Mouse (Mus musculus): ENCODE measurements around the gene Slc2a13. TPM values are rescaled to one million over a fixed set of nuclear protein-coding genes. Genes with fewer than 3 reads are reported as not detected.
A peak's percentile ranks its signal among the peaks of the same experiment; 100 is the strongest.

Slc2a13 gene
- polyA plus RNA-seq, 1 experiment, result 0.32 TPM

DNA sequence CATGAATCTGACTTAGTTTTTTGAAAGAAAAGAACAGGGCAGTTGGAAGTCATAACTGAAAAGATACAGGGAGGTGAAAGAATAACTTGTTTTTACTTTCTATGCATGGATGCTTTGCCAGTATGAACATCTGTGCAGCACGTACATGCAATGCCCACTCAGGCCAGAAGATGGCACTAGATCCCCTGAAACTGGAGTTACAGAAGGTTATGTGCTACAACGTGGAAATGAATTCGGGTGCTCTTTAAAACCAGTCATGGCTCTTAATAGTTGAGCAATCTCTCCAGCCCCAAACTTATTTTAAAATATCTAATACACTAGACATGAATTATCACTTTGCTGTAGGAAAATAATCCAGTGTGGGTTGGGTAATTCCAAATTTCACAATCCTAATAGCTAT is 271.7 kb downstream of the Slc2a13 start:
- Histone ChIP-seq H3K27ac (replicated peaks; ENCODE audit: low read depth, low read length) (no peak overlapping the region), H3K4me3 (ENCODE audit: insufficient read depth, low read depth, low read length) (no peak overlapping the region), H3K4me1 (ENCODE audit: control insufficient read depth, insufficient read depth, insufficient read length, low read length) (no peaks in the 10 kb centered on the region)

DNA sequence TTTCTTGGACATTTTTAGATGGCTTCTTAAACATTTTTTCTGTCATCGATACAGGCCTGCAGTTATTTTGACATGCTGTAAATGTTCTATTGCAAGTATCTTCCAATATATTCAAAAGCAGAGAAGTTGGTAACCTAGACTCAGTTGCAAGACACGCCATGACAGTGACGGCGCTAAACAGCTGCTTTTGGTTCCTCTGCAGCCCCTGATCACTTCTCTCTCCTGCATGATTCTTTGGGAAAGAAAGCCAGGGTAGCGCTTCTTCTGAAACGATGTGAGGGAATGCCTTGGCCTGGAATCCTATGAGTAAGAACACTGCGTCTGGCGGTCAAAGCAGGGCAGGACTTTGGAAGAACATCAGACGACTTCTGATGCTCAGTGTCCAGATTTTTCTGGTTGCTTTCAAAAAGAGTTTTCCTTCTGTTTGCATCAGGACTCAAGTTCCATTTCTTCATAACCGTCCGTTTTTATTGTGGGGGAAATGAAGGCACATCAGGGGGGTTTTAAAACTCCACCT is 273.7 kb downstream of the Slc2a13 start:
- Histone ChIP-seq H3K4me1 (ENCODE audit: control insufficient read depth, insufficient read depth, insufficient read length, low read length) (no peaks in the 10 kb centered on the region), H3K4me3 (ENCODE audit: insufficient read depth, low read depth, low read length) (no peak overlapping the region), H3K27ac (replicated peaks; ENCODE audit: low read depth, low read length) (no peak overlapping the region)

DNA sequence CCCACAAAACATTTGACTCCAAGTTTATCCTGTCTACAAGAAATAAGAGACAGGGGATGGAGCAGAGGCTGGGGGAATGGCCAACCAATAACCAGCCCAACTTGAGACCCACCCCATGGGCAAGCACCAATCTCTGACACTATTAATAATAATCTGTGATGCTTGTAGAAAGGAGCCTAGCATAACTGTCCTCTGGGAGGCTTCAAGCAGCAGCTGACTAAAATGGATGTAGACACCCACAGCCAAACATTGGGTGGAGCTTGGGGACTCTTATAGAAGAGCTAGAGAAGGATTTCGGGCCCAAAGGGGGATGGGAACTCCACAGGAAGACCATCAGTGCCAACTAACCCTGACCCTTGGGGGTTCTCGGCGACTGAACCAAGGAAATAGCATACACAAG is 289.6 kb downstream of the Slc2a13 start:
- H3K4me3 ChIP-seq (ENCODE audit: insufficient read depth, low read depth, low read length), result no peak overlapping the region
- no peaks in the 10 kb centered on the region for H3K4me1 ChIP-seq (ENCODE audit: control insufficient read depth, insufficient read depth, insufficient read length, low read length)
- no peak overlapping the region for H3K27ac ChIP-seq (replicated peaks; ENCODE audit: low read depth, low read length)

DNA sequence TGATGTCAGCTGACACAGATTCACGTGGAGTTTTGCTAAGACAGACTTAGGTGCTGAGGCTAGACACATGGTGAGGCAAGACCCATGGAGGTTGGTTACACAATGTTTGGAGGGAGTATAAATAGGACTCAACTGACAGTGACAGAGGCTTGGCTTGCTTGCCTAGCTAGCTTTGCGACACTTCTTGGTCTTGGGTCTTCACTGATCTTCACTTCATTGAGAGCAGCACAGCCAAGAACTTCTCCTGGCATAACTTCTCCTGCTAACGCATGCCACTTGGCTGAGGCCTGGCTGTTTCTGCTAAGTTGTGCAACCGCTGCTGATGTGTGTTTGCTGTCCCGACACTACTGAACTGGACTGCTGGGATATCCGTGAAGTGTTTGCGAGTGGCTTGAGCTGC is 290.2 kb downstream of the Slc2a13 start:
- H3K4me1 ChIP-seq (ENCODE audit: control insufficient read depth, insufficient read depth, insufficient read length, low read length), result no peaks in the 10 kb centered on the region
- 0 out of 2 replicates have a peak overlapping the region, but pooled peaks have one; percentile 54 for H3K27ac ChIP-seq (replicated peaks; ENCODE audit: low read depth, low read length)
- H3K4me3 ChIP-seq (ENCODE audit: insufficient read depth, low read depth, low read length), result no peak overlapping the region

DNA sequence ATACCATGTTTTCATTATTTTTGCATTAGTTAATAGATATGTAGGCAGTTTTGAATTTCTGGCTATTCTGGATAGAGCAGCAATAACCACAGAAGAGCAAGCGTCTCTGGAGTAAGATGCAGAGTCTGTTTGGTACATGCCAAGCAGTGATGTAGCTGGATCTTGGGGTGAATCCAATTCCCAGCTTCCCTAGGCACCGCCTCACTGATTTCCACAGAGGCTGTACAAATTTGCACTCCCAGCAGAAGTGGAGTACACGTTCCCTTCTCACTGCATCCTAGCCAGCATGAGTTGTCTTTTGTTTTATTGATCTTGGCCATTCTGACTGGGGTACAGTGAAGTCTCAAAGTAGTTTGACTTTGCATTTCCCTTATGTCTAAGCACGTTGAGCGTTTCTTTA is 291.5 kb downstream of the Slc2a13 start:
- Histone ChIP-seq H3K27ac (replicated peaks; ENCODE audit: low read depth, low read length) (no peak overlapping the region), H3K4me3 (ENCODE audit: insufficient read depth, low read depth, low read length) (no peak overlapping the region), H3K4me1 (ENCODE audit: control insufficient read depth, insufficient read depth, insufficient read length, low read length) (no peaks in the 10 kb centered on the region)

DNA sequence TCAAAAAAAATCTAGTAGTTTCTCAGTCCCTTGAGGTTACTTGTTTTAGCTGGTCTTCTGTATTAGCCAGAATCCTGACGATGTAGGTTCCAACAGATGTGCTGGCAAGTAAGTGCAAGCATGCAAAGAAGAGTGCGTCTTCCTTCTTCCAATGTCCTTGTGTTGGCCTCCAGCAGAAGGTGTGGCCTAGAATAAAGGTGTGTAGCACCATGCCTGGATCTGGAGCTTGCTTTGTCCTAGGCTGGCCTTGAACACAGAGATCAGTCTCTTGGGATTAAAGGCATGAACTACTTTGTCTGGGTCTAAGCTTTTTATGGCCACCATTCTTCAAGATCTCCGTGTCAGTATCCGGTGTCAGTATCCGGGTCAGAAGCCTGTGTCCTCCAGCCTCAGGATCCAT is 293.5 kb downstream of the Slc2a13 start:
- no peak overlapping the region for H3K4me3 ChIP-seq (ENCODE audit: insufficient read depth, low read depth, low read length)
- no peak overlapping the region for H3K27ac ChIP-seq (replicated peaks; ENCODE audit: low read depth, low read length)
- no peaks in the 10 kb centered on the region for H3K4me1 ChIP-seq (ENCODE audit: control insufficient read depth, insufficient read depth, insufficient read length, low read length)

DNA sequence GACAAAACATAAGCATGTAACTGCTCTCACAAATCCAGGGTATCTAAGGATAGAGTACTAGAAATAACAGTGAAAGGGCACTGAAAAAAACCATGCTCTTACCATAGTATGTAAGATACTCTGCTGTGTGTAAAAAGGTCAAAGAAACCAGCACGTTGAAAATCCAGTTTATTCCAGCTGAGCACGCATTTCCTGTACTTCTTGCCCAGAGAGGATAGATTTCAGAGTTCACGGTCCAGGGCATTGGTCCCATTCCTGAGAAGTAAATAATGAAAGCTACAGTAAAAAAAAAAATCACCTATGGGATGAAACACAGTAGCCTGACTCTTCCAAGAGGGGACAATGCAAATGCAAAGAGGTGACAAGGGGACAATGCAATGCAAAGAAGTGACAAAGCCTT is 297.1 kb downstream of the Slc2a13 start:
- Histone ChIP-seq H3K4me1 (ENCODE audit: control insufficient read depth, insufficient read depth, insufficient read length, low read length) (no peaks in the 10 kb centered on the region), H3K27ac (replicated peaks; ENCODE audit: low read depth, low read length) (no peak overlapping the region), H3K4me3 (ENCODE audit: insufficient read depth, low read depth, low read length) (no peak overlapping the region)

DNA sequence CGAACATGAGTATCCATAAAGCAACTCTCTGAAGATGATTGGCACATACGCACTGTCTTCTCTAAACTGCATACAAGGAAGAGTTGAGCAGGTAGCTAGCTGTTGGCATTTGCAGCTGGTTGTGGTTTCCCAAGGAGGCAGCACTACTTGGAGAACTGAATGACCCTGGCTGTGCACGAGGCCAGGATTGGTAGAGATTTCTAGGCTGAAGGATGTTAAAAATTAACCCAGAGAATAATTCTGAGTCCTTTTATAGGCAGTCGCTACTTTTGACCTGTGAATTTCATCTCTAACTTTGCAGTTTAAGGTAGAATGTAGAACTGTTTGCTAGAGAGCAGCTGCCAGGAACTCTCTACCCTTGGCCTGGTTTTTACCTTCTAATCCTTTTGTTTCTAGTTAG is 304.5 kb downstream of the Slc2a13 start:
- H3K4me3 ChIP-seq (ENCODE audit: insufficient read depth, low read depth, low read length), result no peak overlapping the region
- H3K27ac ChIP-seq (replicated peaks; ENCODE audit: low read depth, low read length), result no peak overlapping the region
- no peaks in the 10 kb centered on the region for H3K4me1 ChIP-seq (ENCODE audit: control insufficient read depth, insufficient read depth, insufficient read length, low read length)

DNA sequence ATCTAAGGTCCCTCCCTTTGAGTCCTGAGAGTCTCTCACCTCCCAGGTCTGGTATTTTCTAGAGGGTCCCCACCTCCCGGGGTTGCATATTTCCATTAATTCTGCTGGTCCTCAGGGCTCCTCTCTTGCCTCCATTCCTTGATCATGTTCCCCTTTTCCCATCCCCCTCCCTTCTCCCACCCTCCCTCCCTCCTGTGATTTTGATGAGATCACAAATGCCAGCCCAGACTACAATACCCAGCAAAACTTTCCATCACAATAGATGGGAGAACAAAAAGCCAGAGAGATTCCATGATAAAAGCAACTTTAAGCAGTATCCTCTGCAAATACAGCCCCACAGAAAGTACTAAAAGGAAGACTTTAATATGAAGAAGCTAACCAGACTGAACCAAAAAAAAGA is 309.1 kb downstream of the Slc2a13 start:
- Histone ChIP-seq H3K4me3 (ENCODE audit: insufficient read depth, low read depth, low read length) (no peak overlapping the region), H3K4me1 (ENCODE audit: control insufficient read depth, insufficient read depth, insufficient read length, low read length) (no peaks in the 10 kb centered on the region), H3K27ac (replicated peaks; ENCODE audit: low read depth, low read length) (no peak overlapping the region)

DNA sequence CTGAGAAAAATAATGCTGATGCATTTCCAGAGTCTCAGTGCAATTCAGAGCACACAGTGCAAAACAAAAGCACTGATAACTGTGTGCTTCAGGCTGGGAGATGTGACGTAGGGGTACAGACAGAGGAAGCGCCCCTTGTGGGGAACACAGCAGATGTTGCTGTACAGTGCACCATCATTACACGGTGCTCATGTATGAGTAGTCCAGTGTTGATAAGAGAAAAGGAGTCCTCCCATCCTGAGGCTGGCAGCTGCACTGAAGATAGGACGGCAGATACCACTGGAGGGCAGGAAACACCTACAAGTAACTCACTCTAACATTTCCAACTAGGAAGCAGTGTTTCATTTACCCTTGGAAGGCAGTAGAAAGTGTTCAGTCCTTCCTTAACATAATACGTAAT is 312.5 kb downstream of the Slc2a13 start:
- no peaks in the 10 kb centered on the region for H3K4me1 ChIP-seq (ENCODE audit: control insufficient read depth, insufficient read depth, insufficient read length, low read length)
- H3K27ac ChIP-seq (replicated peaks; ENCODE audit: low read depth, low read length), result no peak overlapping the region
- H3K4me3 ChIP-seq (ENCODE audit: insufficient read depth, low read depth, low read length), result no peak overlapping the region

DNA sequence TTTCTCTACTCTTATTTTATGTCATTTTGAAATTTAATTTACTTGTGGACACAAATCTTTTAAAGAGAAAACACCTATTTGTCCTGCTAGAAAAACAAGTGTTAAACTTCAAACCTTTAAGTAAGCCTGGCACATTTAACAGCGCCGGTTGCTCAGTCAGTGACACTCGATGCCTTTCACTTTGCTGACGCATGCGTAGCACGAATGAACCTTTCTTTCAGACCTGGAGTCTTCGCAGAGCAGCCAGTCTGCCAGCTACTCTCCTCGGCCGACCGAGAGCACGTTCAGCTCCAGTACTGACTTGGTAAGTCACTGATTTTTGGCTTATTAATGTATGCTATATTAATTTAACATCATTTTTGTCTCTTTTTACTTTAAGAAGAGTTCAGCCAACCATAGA is 315.9 kb downstream of the Slc2a13 start:
- no peak overlapping the region for H3K4me3 ChIP-seq (ENCODE audit: insufficient read depth, low read depth, low read length)
- no peaks in the 10 kb centered on the region for H3K4me1 ChIP-seq (ENCODE audit: control insufficient read depth, insufficient read depth, insufficient read length, low read length)
- no peak overlapping the region for H3K27ac ChIP-seq (replicated peaks; ENCODE audit: low read depth, low read length)

DNA sequence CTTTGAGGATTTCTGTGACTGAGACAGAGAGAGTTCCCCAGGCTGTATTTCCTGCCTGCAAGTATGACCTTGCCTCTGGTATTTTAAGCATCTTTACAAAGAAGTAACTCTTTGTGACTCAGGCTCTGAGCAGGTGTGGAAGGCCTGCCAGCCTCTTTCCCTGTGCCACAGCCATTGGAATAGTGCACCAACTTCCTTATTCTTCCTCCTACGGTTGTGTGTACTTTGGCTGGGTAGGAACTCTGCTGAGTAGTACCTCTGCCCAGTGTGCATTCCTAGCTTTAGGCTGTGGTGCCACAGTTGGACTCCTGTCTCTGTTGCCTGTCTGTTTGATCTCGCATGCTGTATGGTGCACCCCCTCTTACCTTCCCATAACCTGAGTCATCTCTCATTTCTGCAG is 317.8 kb downstream of the Slc2a13 start:
- Histone ChIP-seq H3K27ac (replicated peaks; ENCODE audit: low read depth, low read length) (no peak overlapping the region), H3K4me1 (ENCODE audit: control insufficient read depth, insufficient read depth, insufficient read length, low read length) (no peaks in the 10 kb centered on the region), H3K4me3 (ENCODE audit: insufficient read depth, low read depth, low read length) (no peak overlapping the region)

DNA sequence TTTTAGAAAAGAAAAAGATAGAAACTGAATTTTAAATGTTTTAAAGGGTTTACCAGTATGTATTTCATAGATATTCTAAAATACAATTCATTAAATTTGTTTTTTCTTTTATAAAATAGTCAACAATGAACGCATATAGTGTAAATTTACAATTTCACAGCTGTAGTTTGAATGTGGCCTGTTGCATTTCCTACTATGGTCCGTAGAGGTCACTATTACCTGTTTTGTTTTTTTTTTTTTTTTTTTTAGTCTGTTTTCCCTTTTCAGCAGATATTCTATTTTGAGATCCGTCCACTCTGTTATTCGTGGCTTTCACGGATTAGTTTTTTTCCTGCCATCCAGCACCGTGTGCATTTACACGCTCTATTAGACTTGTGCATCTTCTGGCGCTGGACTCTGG is 320.1 kb downstream of the Slc2a13 start:
- H3K4me3 ChIP-seq (ENCODE audit: insufficient read depth, low read depth, low read length), result no peak overlapping the region
- H3K4me1 ChIP-seq (ENCODE audit: control insufficient read depth, insufficient read depth, insufficient read length, low read length), result no peaks in the 10 kb centered on the region
- no peak overlapping the region for H3K27ac ChIP-seq (replicated peaks; ENCODE audit: low read depth, low read length)

DNA sequence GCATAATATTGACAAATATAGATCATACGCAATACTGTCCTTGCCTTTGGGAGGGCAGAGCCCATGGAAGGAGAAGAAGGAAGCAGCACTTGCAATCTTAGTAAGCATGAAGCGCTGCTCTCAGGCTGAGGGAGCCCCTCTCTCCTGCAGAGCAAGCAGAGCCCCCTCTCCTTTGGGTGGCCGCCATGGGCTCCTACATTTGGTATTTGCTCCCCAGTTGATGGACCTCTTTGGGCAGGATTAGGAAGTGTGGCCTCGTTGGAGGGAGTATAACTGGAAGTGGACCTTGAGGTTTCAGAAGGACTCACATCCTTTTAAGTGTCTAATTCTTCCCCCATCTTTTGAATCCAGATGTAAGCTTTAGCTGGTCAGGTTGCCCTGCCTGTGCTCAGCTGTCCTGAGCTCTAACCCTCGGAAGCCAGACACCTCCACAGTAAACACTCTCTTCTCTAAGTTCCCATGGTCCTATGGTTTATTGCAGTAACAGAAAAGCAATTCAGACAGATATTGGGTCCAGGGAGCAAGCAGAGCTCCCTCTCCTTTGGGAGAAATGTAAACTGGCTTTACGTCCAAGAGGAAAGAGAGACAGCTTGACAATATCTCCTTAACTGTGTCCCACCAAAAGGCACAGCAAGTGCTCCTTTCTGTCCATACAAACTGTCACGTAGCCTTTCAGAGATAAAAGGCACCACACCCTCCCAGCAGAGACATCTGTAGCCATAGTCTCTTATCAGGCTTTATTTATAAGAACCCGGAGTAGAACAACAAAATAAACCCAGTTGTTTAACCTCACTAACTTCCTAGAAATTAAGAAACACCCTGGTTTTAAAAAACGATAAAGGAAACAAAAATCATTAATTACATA is 321.3 kb downstream of the Slc2a13 start:
- H3K27ac ChIP-seq (replicated peaks; ENCODE audit: low read depth, low read length), result no peak overlapping the region
- H3K4me3 ChIP-seq (ENCODE audit: insufficient read depth, low read depth, low read length), result no peak overlapping the region

DNA sequence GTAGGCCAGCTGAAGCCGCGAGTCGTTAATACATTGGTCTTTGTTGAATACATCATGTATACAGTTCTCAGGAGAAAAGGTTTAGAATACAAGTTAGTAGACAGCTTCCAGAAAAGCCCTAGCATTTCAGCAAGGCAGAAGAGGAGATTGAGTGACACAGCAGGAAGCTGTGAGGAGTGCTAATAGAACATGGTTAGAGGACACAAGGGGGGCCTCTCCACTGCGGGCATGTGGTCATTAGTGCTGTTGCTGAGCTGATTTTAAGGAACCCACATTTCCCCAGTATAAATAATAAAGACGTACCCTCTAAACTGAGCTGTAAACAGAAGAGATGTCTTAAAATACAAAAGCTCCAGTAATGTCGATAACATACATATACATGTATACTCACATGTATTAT is 322.2 kb downstream of the Slc2a13 start:
- no peak overlapping the region for H3K4me3 ChIP-seq (ENCODE audit: insufficient read depth, low read depth, low read length)
- no peak overlapping the region for H3K27ac ChIP-seq (replicated peaks; ENCODE audit: low read depth, low read length)

More for the DNA sequence above, 321.3 kb downstream of the Slc2a13 start:
- H3K4me1 ChIP-seq (ENCODE audit: control insufficient read depth, insufficient read depth, insufficient read length, low read length), result no peaks in the 10 kb centered on the region

DNA sequence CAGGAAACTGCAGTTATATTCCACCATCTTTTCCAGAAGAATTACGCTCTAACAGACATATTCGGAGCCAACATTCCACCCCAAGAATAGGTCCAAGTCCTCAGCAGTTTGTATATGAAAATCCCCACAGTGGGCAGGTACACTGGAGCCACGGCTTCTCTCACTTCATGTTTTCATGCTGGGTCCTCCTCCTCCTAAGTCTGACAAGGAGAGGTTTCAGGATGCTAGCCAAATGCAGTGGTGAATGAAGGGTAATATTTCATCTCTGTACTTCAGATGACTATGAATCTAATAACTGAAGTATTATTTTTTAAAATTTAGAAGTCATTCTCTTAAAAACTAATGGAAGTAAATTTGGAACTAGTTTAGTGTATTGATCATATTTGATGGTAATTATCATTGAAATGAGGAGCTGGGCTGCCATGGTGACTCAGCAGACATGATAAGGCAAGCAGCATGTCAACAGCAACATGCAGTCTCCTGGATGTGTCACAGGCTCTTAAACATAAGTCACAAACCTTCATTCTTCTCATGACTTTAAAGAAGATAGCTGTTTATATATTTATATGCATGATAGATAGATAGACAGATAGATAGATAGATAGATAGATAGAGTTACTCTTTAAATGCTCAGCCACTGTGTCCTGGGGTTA is 332.3 kb downstream of the Slc2a13 start:
- Histone ChIP-seq H3K27ac (replicated peaks; ENCODE audit: low read depth, low read length) (no peak overlapping the region), H3K4me1 (ENCODE audit: control insufficient read depth, insufficient read depth, insufficient read length, low read length) (no peaks in the 10 kb centered on the region), H3K4me3 (ENCODE audit: insufficient read depth, low read depth, low read length) (no peak overlapping the region)

More for the DNA sequence above, 322.2 kb downstream of the Slc2a13 start:
- H3K4me1 ChIP-seq (ENCODE audit: control insufficient read depth, insufficient read depth, insufficient read length, low read length), result no peaks in the 10 kb centered on the region

Data from brown adipose tissue, adult 24 weeks (tissue).